Mouse (Mus musculus) spleen, adult 2 months (tissue): ENCODE results near the gene Ralbp1. TPM values are rescaled to one million over a fixed set of nuclear protein-coding genes. Genes with fewer than 3 reads are reported as not detected.

Source experiments
- DNase-seq, 2 experiments: peaks; one replicate each; pipeline versions ENCODE4 v3.0.0 to v3.0.0-alpha.2; 2012 to 2021; ENCODE audit warnings: low spot score in 2 of 2, low read depth in 1 of 2
- H3K27ac ChIP-seq: fragments of 200-500 bp; 2 replicates; pipeline ENCODE4 v1.5.1; 2012; ENCODE audit warnings: low read length, inconsistent platforms; ENCODE audit not compliant: insufficient read depth
- H3K27me3 ChIP-seq: fragments of 200-500 bp; 2 replicates; pipeline ENCODE4 v1.6.1; 2012; ENCODE audit warnings: mild to moderate bottlenecking, moderate library complexity, low read length, inconsistent platforms; ENCODE audit not compliant: control insufficient read depth, insufficient read depth
- H3K36me3 ChIP-seq: fragments of 200-500 bp; 2 replicates; pipeline ENCODE4 v1.6.1; 2012; ENCODE audit warnings: mild to moderate bottlenecking, low read length, inconsistent platforms; ENCODE audit not compliant: control insufficient read depth, insufficient read depth
- H3K4me1 ChIP-seq: fragments of 200-500 bp; 2 replicates; pipeline ENCODE4 v1.6.1; 2011; ENCODE audit warnings: inconsistent platforms; ENCODE audit not compliant: control insufficient read depth, insufficient read depth, insufficient read length
- H3K4me3 ChIP-seq: fragments of 200-500 bp; 2 replicates; pipeline ENCODE4 v1.5.1; 2011; ENCODE audit warnings: mild to moderate bottlenecking, inconsistent platforms; ENCODE audit not compliant: insufficient read depth, insufficient read length; ENCODE audit errors: extremely low read depth
- CTCF ChIP-seq: fragments of 200-500 bp; IDR thresholded peaks from 2 replicates; pipeline ENCODE4 v1.5.1; 2011; ENCODE audit warnings: mild to moderate bottlenecking, inconsistent platforms; ENCODE audit not compliant: insufficient read depth, insufficient read length, insufficient replicate concordance; ENCODE audit errors: extremely low read depth
- POLR2A ChIP-seq: fragments of 200-500 bp; IDR thresholded peaks from 2 replicates; pipeline ENCODE4 v1.6.1; 2011; ENCODE audit warnings: low read depth, low read length, inconsistent platforms
- WGBS: fragments of 180-500 bp; shearing (Covaris S2); methylation state at CpG from one replicate; pipeline ENCODE4 v1.1.7; 2018; 5-methylcytosine and 5-hydroxymethylcytosine counted together
- polyA plus RNA-seq: library from polyadenylated mRNA; depleted of rRNA; stranded (reverse); fragments of >200 nt; gene quantifications from 2 replicates; pipeline ENCODE4 v1.2.3, GENCODE M21; 2012

Gene Ralbp1
- polyA plus RNA-seq, 1 experiment: 22.7 TPM

DNA sequence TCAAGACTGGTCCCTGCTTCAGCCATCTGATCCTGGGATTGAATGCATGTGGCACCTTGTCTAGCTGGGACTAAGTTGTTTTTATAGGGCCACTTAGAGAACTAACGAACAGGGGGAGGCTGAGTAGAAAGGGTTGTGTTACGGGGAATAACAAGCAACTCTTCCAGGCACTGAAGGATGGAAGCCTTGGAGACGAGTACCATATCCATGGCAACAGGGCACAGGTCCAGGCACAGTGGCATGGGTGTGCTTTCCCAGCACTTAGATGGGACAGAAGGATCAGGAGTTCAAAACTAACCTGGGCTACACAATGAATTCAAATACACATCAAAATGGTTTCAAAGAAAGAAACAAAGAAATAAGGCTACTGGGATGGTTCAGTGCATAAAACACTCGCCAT lies 41.5 kb upstream of the Ralbp1 start:
- no peak for DNase-seq
- Histone ChIP-seq H3K27me3 (no peaks in the 10 kb centered on the region), H3K27ac (no peak overlapping the region), H3K4me3 (no peak overlapping the region), H3K4me1 (no peaks in the 10 kb centered on the region), H3K36me3 (peaks cover 16% of the 10 kb centered on the region)
- TF ChIP-seq CTCF: no peak
- WGBS: 95% methylated on average over 4 of the region's 4 CpGs

DNA sequence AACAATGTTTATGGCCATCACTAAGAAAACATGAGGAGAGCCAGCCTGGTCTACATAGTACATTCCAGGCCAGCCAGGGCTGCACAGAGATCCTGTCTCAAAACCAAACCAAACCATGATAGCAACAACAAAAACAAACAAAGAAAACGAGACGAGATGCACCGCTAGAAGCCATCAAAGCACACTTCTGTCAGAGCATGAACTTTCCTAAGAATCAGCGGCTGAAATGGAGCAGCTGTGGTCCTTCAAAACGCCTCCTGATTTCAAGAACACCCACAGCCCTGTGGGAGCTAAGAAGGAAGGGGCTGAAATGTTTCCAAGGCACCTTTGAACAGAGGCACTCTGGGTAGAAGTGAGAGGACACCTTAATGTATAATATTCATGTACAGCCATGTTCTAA lies 38.6 kb upstream of the Ralbp1 start:
- DNase-seq: no peak
- WGBS: 90% methylated on average over 5 of the region's 5 CpGs
- TF ChIP-seq POLR2A (no peak), CTCF (no peak)
- Histone ChIP-seq H3K27ac (no peak overlapping the region), H3K4me1 (peaks cover 3% of the 10 kb centered on the region; the same call in 1 of the 2 replicates), H3K4me3 (no peak overlapping the region), H3K36me3 (peaks cover 14% of the 10 kb centered on the region), H3K27me3 (no peaks in the 10 kb centered on the region)

DNA sequence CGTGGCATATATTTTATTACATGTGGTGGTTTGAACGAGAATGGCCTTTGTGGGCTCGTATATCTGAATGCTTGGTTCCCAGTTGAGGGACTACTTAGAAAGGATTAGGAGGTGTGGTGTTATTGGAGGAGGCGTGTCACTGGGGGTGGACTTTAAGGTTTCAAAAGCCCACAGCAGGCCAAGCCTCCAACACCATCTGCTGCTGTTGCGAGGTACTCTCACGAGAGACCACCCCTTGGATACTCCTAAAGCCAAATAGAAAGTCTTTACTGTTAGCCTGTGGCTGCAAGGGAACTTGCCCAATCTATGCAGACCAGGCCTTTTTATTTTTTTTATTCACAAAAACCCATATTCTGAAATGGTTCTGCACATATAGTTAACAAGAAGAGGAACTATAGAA lies 36.4 kb upstream of the Ralbp1 start:
- no peaks in the 10 kb centered on the region for H3K27me3 ChIP-seq
- peaks cover 11% of the 10 kb centered on the region for H3K36me3 ChIP-seq
- H3K4me1 ChIP-seq: peaks cover 3% of the 10 kb centered on the region; the same call in 1 of the 2 replicates
- 92% methylated on average over 6 of the region's 6 CpGs for WGBS
- H3K27ac ChIP-seq: no peak overlapping the region
- TF ChIP-seq POLR2A (no peak), CTCF (no peak)
- no peak overlapping the region for H3K4me3 ChIP-seq
- no peak for DNase-seq

DNA sequence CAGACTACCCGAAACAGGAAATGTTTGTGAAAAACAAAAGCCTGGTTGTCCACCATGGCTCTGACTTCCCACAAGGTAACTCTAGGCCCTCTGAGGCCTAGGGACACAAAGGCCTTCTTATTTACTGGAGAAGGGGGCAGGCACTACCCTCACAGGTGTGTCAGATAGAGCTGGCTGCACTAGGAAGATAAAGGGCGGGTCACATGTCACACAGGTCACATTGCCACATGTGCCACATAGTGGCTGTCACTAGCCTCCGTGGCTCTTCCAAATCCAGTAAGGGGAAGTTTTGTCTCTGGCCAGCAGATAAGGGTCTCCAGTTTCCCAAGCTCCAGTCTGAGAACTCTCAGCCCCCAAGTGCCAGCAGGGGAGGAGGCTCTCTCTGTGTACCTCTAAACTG lies 33.6 kb upstream of the Ralbp1 start:
- no peak for DNase-seq
- peaks cover 3% of the 10 kb centered on the region; the same call in 1 of the 2 replicates for H3K4me1 ChIP-seq
- H3K4me3 ChIP-seq: no peak overlapping the region
- TF ChIP-seq CTCF (no peak), POLR2A (no peak)
- WGBS: 70% methylated on average over 3 of the region's 3 CpGs
- H3K27ac ChIP-seq: no peak overlapping the region
- H3K36me3 ChIP-seq: peaks cover 1% of the 10 kb centered on the region; the same call in 1 of the 2 replicates
- no peaks in the 10 kb centered on the region for H3K27me3 ChIP-seq

DNA sequence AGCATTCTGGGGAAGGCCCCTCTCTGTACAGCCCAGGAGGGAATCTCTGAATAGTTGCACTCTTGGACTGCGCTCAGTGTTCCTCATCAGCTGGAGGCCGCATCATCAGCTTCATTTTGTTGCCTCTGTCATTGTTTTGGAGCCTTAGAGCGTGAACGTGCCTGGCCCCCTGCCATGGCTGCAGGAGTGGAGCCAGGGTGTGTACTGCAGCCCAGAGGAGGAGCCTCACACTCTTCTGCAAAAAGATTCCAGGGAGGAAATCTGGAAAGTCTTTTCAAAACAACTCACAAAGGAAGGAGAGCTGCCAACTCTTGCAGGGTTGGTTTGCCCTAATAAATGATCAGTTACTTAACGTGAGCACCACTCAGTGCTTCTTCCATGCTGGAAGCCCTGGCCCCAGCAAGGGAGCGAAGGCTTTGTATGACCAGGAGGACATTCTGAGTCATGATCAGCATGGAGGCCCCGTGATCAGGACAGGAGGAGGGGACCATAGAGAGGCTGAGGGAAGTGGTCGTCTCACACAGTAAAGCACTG lies 30.6 kb upstream of the Ralbp1 start:
- WGBS: 73% methylated on average over 8 of the region's 8 CpGs
- no peak overlapping the region for H3K27ac ChIP-seq
- TF ChIP-seq CTCF: no peak
- TF ChIP-seq POLR2A: no peak

DNA sequence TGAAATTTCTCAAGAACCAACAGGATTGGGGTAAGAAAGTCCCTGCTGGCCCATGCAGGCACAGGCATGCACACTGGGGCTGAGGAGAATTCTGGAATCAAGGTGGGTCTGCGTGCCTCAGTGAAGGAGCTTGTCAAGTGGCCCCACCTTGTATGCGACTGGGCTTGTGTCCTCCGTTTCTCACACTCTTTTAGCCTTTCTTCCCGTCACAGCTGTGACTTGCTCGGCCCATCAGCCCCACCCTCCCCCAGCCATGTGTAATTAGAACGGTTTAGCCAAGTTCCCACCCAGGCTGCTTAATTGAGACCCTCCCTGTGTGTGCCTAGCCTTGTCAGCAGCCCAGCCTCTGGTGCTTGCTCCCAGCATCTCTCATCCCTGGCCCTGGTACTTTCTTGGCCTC lies 28.5 kb upstream of the Ralbp1 start:
- Histone ChIP-seq H3K27me3 (no peaks in the 10 kb centered on the region), H3K4me3 (no peak overlapping the region), H3K4me1 (no peaks in the 10 kb centered on the region), H3K36me3 (no peaks in the 10 kb centered on the region), H3K27ac (no peak overlapping the region)
- 92% methylated on average over 6 of the region's 6 CpGs for WGBS
- TF ChIP-seq CTCF: no peak
- no peak for TF ChIP-seq POLR2A
- no peak for DNase-seq

More for the DNA sequence above, 30.6 kb upstream of the Ralbp1 start:
- no peak for DNase-seq
- H3K4me3 ChIP-seq: no peak overlapping the region
- no peaks in the 10 kb centered on the region for H3K36me3 ChIP-seq
- H3K4me1 ChIP-seq: peaks cover 3% of the 10 kb centered on the region; the same call in 1 of the 2 replicates
- no peaks in the 10 kb centered on the region for H3K27me3 ChIP-seq

DNA sequence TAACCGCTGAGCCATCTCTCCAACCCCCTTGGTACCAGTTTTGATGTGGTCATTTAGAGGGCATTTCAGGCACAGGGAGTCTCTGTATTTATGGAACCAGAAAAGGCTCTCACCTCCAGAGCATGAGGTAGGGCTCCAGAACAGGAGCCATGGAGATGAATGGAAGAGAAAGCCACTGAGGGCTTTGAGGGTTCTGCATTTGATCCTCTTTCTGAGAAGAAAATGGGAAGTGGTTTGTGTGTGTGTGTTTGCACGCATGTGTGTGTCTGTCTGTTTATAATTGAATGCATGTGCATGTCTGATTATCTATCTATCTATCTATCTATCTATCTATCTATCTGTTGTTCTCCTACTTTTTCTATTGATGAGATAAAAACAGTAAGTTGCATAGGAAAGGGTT lies 26.6 kb upstream of the Ralbp1 start:
- H3K4me3 ChIP-seq: no peak overlapping the region
- H3K36me3 ChIP-seq: no peaks in the 10 kb centered on the region
- H3K27ac ChIP-seq: no peak overlapping the region
- WGBS: 58% methylated on average over 2 of the region's 2 CpGs
- no peaks in the 10 kb centered on the region for H3K27me3 ChIP-seq
- H3K4me1 ChIP-seq: peaks cover 2% of the 10 kb centered on the region; the same call in 1 of the 2 replicates
- no peak for DNase-seq
- no peak for TF ChIP-seq POLR2A
- no peak for TF ChIP-seq CTCF
